Mouse (Mus musculus) embryo, embryonic 10.5 days (tissue): ENCODE data around the gene Timm10.
A peak's percentile ranks its signal among the peaks of the same experiment; 100 is the strongest.

Experiments used
- DNase-seq: peaks from one replicate; pipeline ENCODE4 v3.0.0-alpha.2; 2015; ENCODE audit warnings: low spot score

The Timm10 gene

GRCm38 (mm10) chr2:84859991-84860780 is 33.4 kb downstream of the Timm10 start:
- no peak for DNase-seq

- DNase-seq, result no peak
Measured at GRCm38 (mm10) chr2:84861430-84861829, 34.6 kb downstream of the Timm10 start.

GRCm38 (mm10) chr2:84862231-84862630 is 35.4 kb downstream of the Timm10 start:
- no peak for DNase-seq

GRCm38 (mm10) chr2:84865616-84866571 is 39.1 kb downstream of the Timm10 start:
- DNase-seq, result peak; percentile 68

GRCm38 (mm10) chr2:84868521-84868943 is 41.7 kb downstream of the Timm10 start:
- DNase-seq, result peak; percentile 80

GRCm38 (mm10) chr2:84868977-84869376 is 42.2 kb downstream of the Timm10 start:
- no peak for DNase-seq

GRCm38 (mm10) chr2:84870623-84871160 is 43.9 kb downstream of the Timm10 start:
- peak; percentile 45 for DNase-seq

- peak; percentile 28 for DNase-seq
Measured at GRCm38 (mm10) chr2:84872105-84872716, 45.4 kb downstream of the Timm10 start.

GRCm38 (mm10) chr2:84875842-84876241 is 49.0 kb downstream of the Timm10 start:
- DNase-seq, result no peak
